Mouse (Mus musculus): Measurements from ENCODE around the gene Smg5. TPM values are rescaled to one million over a fixed set of nuclear protein-coding genes. Genes with fewer than 3 reads are reported as not detected.

Smg5 gene
- polyA plus RNA-seq, 1 experiment from 2014 or later, result 26.7 TPM

- H3K9me3 ChIP-seq (replicated peaks; ENCODE audit: low read length), result no peaks in the 10 kb centered on the region
- H3K9ac ChIP-seq (ENCODE audit: low read depth, low read length), result no peak overlapping the region
- H3K4me3 ChIP-seq (replicated peaks; ENCODE audit: low read depth, low read length), result no peak overlapping the region
- no peak overlapping the region for H3K27ac ChIP-seq
- H3K27me3 ChIP-seq (ENCODE audit: insufficient read depth, low read length), result no peaks in the 10 kb centered on the region
- H3K4me2 ChIP-seq (ENCODE audit: low read length), result no peak overlapping the region
- H3K36me3 ChIP-seq (ENCODE audit: insufficient read depth, low read length), result peaks cover 91% of the 10 kb centered on the region
- no peak for DNase-seq (ENCODE audit: low spot score)
- no peak for ATAC-seq (replicated peaks; ENCODE audit: low FRiP score, low read depth)
- no peaks in the 10 kb centered on the region for H3K4me1 ChIP-seq (replicated peaks; ENCODE audit: insufficient read depth, low read length)
- no peak for TF ChIP-seq CTCF (IDR thresholded peaks at IDR 0.05; ENCODE audit: low read depth)
- 86% methylated on average over 13 of the region's 13 CpGs for WGBS
Observed at GRCm38 (mm10) chr3:88350732-88351131, 14.7 kb downstream of the Smg5 start.

GRCm38 (mm10) chr3:88352907-88353306 lies 16.8 kb downstream of the Smg5 start:
- no peak for ATAC-seq (replicated peaks; ENCODE audit: low FRiP score, low read depth)

DNA sequence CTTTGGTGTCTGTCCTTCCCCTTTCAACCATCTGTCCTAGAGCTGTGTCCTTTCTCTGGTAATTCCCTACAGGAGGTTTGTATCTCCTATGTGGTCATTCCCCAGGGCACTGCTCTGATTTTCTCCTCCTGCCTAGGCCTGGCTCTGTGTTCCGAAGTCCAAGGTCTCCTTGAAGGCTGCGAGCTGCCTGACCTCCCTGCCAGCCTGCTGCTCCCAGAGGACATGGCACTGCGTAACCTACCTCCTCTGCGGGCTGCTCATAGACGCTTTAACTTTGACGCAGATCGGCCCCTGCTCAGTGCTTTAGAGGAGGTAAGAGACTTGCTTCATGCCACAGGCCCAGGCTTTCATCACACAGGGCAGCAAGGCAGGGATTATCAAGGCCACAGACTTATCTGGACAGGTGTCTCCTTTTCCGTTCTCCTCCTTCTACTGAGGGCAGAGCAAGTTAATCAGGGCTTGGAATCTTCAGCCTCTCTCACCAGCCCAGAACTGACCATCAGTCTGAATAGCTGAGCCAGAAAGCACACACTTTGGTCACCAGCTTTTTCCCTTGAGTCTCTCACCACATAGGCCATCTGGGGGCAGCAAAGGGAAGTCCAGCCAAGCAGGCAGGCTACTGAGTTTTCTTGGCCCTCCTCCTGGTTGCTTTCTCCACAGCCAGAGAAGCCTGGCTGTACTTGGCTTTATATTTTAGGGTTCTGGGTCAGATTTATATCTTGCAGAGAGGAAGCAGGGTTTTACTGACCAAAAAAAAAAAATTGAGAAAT lies 18.5 kb downstream of the Smg5 start:
- Histone ChIP-seq H3K9me3 (replicated peaks; ENCODE audit: low read length) (no peaks in the 10 kb centered on the region), H3K4me1 (replicated peaks; ENCODE audit: insufficient read depth, low read length) (no peaks in the 10 kb centered on the region), H3K4me2 (ENCODE audit: low read length) (no peak overlapping the region), H3K27me3 (ENCODE audit: insufficient read depth, low read length) (no peaks in the 10 kb centered on the region), H3K4me3 (replicated peaks; ENCODE audit: low read depth, low read length) (no peak overlapping the region), H3K36me3 (ENCODE audit: insufficient read depth, low read length) (peaks cover 96% of the 10 kb centered on the region), H3K27ac (no peak overlapping the region), H3K9ac (ENCODE audit: low read depth, low read length) (no peak overlapping the region)
- ATAC-seq (replicated peaks; ENCODE audit: low FRiP score, low read depth) (no peak; the same call in 1 of the 2 replicates), DNase-seq (ENCODE audit: low spot score) (peak; percentile 31)
- 94% methylated on average over 8 of the region's 8 CpGs for WGBS
- peak; percentile 42; the same call in 1 of the 2 replicates for TF ChIP-seq CTCF (IDR thresholded peaks at IDR 0.05; ENCODE audit: low read depth)

More at GRCm38 (mm10) chr3:88352907-88353306, 16.8 kb downstream of the Smg5 start:
- no peak for DNase-seq (ENCODE audit: low spot score)
- Histone ChIP-seq H3K27ac (no peak overlapping the region), H3K4me2 (ENCODE audit: low read length) (no peak overlapping the region), H3K4me3 (replicated peaks; ENCODE audit: low read depth, low read length) (no peak overlapping the region), H3K9me3 (replicated peaks; ENCODE audit: low read length) (no peaks in the 10 kb centered on the region), H3K9ac (ENCODE audit: low read depth, low read length) (no peak overlapping the region), H3K36me3 (ENCODE audit: insufficient read depth, low read length) (peaks cover 92% of the 10 kb centered on the region), H3K4me1 (replicated peaks; ENCODE audit: insufficient read depth, low read length) (no peaks in the 10 kb centered on the region), H3K27me3 (ENCODE audit: insufficient read depth, low read length) (no peaks in the 10 kb centered on the region)
- TF ChIP-seq CTCF (IDR thresholded peaks at IDR 0.05; ENCODE audit: low read depth), result no peak
- 88% methylated on average over 9 of the region's 9 CpGs for WGBS

GRCm38 (mm10) chr3:88359584-88359983 lies 23.5 kb downstream of the Smg5 start:
- WGBS, result 80% methylated on average over 5 of the region's 5 CpGs
- no peak overlapping the region for H3K4me2 ChIP-seq (ENCODE audit: low read length)
- DNase-seq (ENCODE audit: low spot score), result no peak
- H3K27me3 ChIP-seq (ENCODE audit: insufficient read depth, low read length), result no peaks in the 10 kb centered on the region
- no peak overlapping the region for H3K4me3 ChIP-seq (replicated peaks; ENCODE audit: low read depth, low read length)
- H3K27ac ChIP-seq, result no peak overlapping the region
- no peaks in the 10 kb centered on the region for H3K9me3 ChIP-seq (replicated peaks; ENCODE audit: low read length)
- ATAC-seq (replicated peaks; ENCODE audit: low FRiP score, low read depth), result no peak
- H3K9ac ChIP-seq (ENCODE audit: low read depth, low read length), result no peak overlapping the region
- H3K36me3 ChIP-seq (ENCODE audit: insufficient read depth, low read length), result peaks cover 72% of the 10 kb centered on the region
- no peak for TF ChIP-seq CTCF (IDR thresholded peaks at IDR 0.05; ENCODE audit: low read depth)
- no peaks in the 10 kb centered on the region for H3K4me1 ChIP-seq (replicated peaks; ENCODE audit: insufficient read depth, low read length)

DNA sequence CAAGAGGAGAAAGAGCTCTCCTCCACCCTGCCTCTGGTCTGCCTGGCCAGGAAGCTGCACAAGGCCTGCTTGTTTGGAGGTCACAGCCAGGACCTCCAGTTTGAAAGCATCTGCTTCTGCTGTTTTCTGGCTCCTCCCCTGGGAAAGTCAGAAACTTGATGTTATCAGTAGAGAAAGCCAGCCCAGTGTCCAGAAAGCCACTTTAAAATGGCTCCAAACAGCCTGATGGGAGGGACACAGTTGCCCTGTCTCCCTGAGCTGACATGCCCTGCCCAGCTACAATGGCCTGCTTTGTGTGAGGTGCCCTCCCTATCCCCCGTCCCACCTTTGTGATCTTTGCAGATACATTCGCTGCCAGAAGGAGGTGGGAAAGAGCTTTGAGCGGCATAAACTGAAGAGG lies 23.9 kb downstream of the Smg5 start:
- no peak for DNase-seq (ENCODE audit: low spot score)
- H3K4me2 ChIP-seq (ENCODE audit: low read length), result no peak overlapping the region
- H3K36me3 ChIP-seq (ENCODE audit: insufficient read depth, low read length), result peaks cover 68% of the 10 kb centered on the region
- H3K27me3 ChIP-seq (ENCODE audit: insufficient read depth, low read length), result no peaks in the 10 kb centered on the region
- WGBS, result 74% methylated on average over 3 of the region's 3 CpGs
- H3K27ac ChIP-seq, result no peak overlapping the region
- no peaks in the 10 kb centered on the region for H3K4me1 ChIP-seq (replicated peaks; ENCODE audit: insufficient read depth, low read length)
- H3K9ac ChIP-seq (ENCODE audit: low read depth, low read length), result no peak overlapping the region
- TF ChIP-seq CTCF (IDR thresholded peaks at IDR 0.05; ENCODE audit: low read depth), result no peak
- H3K4me3 ChIP-seq (replicated peaks; ENCODE audit: low read depth, low read length), result no peak overlapping the region
- ATAC-seq (replicated peaks; ENCODE audit: low FRiP score, low read depth), result no peak
- H3K9me3 ChIP-seq (replicated peaks; ENCODE audit: low read length), result no peaks in the 10 kb centered on the region

DNA sequence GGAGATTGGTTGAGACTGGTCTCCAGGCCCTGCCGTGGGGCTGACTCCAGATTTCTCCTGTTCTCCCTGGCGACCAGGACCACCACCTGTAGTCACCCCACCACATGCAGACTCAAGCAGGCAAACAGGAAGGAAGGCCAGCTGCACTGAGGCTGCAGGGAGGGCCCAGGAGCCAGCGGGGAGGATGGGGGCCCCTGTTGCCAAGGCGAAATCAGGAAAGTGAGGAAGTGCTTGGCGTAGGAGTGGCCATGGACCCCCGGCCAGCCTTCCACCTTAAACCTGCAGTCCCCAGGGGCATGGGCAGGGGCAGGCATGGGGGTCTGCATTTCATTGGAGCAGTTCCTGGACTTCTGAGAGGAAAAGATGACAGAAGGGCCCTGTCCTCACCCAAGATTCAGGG lies 25.0 kb downstream of the Smg5 start:
- Histone ChIP-seq H3K4me3 (replicated peaks; ENCODE audit: low read depth, low read length) (no peak overlapping the region), H3K9me3 (replicated peaks; ENCODE audit: low read length) (no peaks in the 10 kb centered on the region), H3K27me3 (ENCODE audit: insufficient read depth, low read length) (peaks cover 3% of the 10 kb centered on the region; the same call in 1 of the 2 replicates), H3K27ac (no peak overlapping the region), H3K4me1 (replicated peaks; ENCODE audit: insufficient read depth, low read length) (no peaks in the 10 kb centered on the region), H3K4me2 (ENCODE audit: low read length) (no peak overlapping the region), H3K36me3 (ENCODE audit: insufficient read depth, low read length) (peaks cover 57% of the 10 kb centered on the region), H3K9ac (ENCODE audit: low read depth, low read length) (no peak overlapping the region)
- DNase-seq (ENCODE audit: low spot score), result no peak
- WGBS, result 54% methylated on average over 6 of the region's 6 CpGs
- TF ChIP-seq CTCF (IDR thresholded peaks at IDR 0.05; ENCODE audit: low read depth), result no peak
- ATAC-seq (replicated peaks; ENCODE audit: low FRiP score, low read depth), result no peak

Data from kidney, postnatal 0 days (tissue).